In the genomic region with DNA sequence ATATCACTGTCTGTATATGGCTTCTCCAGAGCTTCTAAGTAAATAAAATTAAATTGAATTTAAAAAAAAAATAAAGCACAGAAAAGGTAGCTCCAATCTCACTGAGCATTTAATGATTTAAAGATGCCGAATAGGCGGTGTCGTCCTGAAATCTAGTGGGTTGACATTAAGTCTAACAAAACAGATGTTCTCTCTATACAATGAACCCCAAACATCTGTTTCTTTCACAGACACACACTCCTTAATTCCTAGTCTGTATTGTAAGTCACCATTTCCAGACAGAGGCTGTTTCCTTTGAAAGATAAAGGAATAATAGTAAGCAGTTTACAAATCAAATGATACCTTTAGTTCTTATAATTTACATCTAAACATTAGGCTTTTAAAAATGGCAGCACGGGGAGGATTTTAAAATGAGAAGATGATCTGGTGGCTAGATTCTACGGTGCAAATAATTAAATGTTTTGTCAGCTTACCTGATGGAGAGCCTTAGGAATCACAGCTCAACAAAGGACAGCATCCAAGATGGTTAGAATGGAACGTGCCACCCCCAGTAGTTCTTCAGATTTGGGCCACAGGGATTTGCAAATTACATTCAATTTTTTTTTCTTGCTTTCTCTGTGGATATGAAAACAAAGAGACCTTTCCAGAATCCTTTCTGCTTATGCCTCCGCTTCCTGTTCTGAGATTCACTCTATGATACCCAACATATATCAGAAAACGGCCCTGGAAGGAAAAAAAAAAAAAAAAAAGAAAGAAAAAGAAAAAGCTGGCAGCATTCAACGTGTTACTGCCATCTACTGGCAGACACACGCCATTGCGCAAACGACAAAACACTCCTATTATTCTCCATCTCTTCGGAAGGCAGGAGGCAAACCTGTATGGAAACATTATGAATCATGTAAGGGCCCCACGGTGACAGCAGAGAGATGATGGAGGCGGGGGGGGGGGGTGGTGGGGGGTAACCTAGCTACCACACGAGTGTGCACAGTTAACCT, we compare ENCODE assay signal across 8 mouse cellular contexts. TPM values are rescaled to one million over a fixed set of nuclear protein-coding genes. Genes with fewer than 3 reads are reported as not detected.
DNase-seq lines count a peak whose midpoint lies in the region; ATAC-seq and TF ChIP-seq lines count a peak whose summit lies in the region.

A gene (minus strand): TSS at position 835 of the 995 bp plus-strand sequence.

- TF ChIP-seq POLR2A in olfactory bulb, adult 2 months (IDR thresholded peaks at IDR 0.05; ENCODE audit: insufficient read depth, low read depth, low read length) = no peak

- ATAC-seq in lung, embryonic 14.5 days (ENCODE audit: insufficient read depth) = peak; percentile 64; the same call in 1 of the 2 replicates
- no peak for ATAC-seq in monocyte, adult 5-6 weeks (replicated peaks; ENCODE audit: insufficient number of reproducible peaks, low FRiP score, low TSS enrichment, poor library complexity, severe bottlenecking)

- intact Hi-C loops in heart, postnatal 10 days (cut with DNase I) = loop anchor here (1.0 to 5.0 kb wide), 3 partner anchors 154 to 420 kb away; no protein-coding TSS in a partner anchor

- peak; percentile 87 for TF ChIP-seq CTCF in lung, embryonic 14.5 days (IDR thresholded peaks at IDR 0.05; ENCODE audit: low read depth)
- no peak for TF ChIP-seq CTCF in olfactory bulb, adult 2 months (IDR thresholded peaks at IDR 0.05; ENCODE audit: insufficient read depth, low read depth, low read length)

- H3K4me3 ChIP-seq in ES-E14 (ENCODE audit: insufficient read depth in 1 of 2, low read depth in 1 of 2, low read length in 2 of 2, poor library complexity in 1 of 2, severe bottlenecking in 1 of 2) = no peak within 1 kb of the TSS
- H3K4me3 ChIP-seq in lung, embryonic 14.5 days (ENCODE audit: low read depth, low read length) = 0 out of 2 replicates have a peak within 1 kb of the TSS, but pooled peaks have one; percentile 12
- no peak within 1 kb of the TSS for H3K4me3 ChIP-seq in olfactory bulb, adult 2 months (ENCODE audit: insufficient read depth, low read depth, low read length)

- DNase-seq in B cell, adult 2 months = peak; percentile 38 to 48
- DNase-seq in ES-E14 (ENCODE audit: low read depth, low spot score) = peak; percentile 40
- peak; percentile 84 for DNase-seq in embryo, embryonic 10.5 days (ENCODE audit: low spot score)
- peak; percentile 54 to 73 for DNase-seq in heart, postnatal 10 days
- DNase-seq in kidney, postnatal 36 days = peak; percentile 18 to 60
- peak; percentile 91 for DNase-seq in lung, embryonic 14.5 days

- H3K27ac ChIP-seq in ES-E14 (ENCODE audit: insufficient read depth, low read depth, low read length, poor library complexity, severe bottlenecking) = no peak within 1 kb of the TSS
- H3K27ac ChIP-seq in lung, embryonic 14.5 days (ENCODE audit: low read depth) = no peak within 1 kb of the TSS
- peak within 1 kb of the TSS; percentile 70; the same call in 1 of the 2 replicates for H3K27ac ChIP-seq in olfactory bulb, adult 2 months (ENCODE audit: insufficient read depth, low read depth, low read length)

- in situ Hi-C loops in ES-E14 (cut with MboI; ENCODE audit: low sequenced_read_pairs in 2 of 2, unreplicated experiment in 2 of 2) = loop anchor here in 1 of 2 experiments (10.0 kb wide), 1 partner anchor 152 kb away; no protein-coding TSS in a partner anchor

- 21% methylated on average over 16 of the region's 16 CpGs for WGBS in lung, embryonic 14.5 days
- 4% methylated on average over 16 of the region's 16 CpGs for WGBS in olfactory bulb, adult 2 months

- no peak within 1 kb of the TSS for H3K9ac ChIP-seq in ES-E14 (ENCODE audit: insufficient read depth, low read depth, low read length, poor library complexity, severe bottlenecking)
- H3K9ac ChIP-seq in lung, embryonic 14.5 days = no peak within 1 kb of the TSS

- no peaks in the 10 kb centered on the region for H3K9me3 ChIP-seq in ES-E14 (ENCODE audit: control insufficient read depth, insufficient read depth, low read depth, low read length)
- no peaks in the 10 kb centered on the region for H3K9me3 ChIP-seq in lung, embryonic 14.5 days (ENCODE audit: low read depth, low read length)

- no peaks in the 10 kb centered on the region for H3K36me3 ChIP-seq in ES-E14 (ENCODE audit: control insufficient read depth, insufficient read depth, low read length, poor library complexity, severe bottlenecking)
- no peaks in the 10 kb centered on the region for H3K36me3 ChIP-seq in lung, embryonic 14.5 days (ENCODE audit: insufficient read depth)

- H3K4me1 ChIP-seq in ES-E14 (ENCODE audit: control insufficient read depth in 2 of 2, insufficient read depth in 2 of 2, low read length in 2 of 2, poor library complexity in 1 of 2) = peaks cover 0 to 4% of the 10 kb centered on the region in 2 experiments; a peak in 1 of 4 replicates
- no peaks in the 10 kb centered on the region for H3K4me1 ChIP-seq in lung, embryonic 14.5 days (ENCODE audit: insufficient read depth)
- peaks cover 4% of the 10 kb centered on the region for H3K4me1 ChIP-seq in olfactory bulb, adult 2 months (ENCODE audit: control insufficient read depth, insufficient read depth, low read length)

- H3K27me3 ChIP-seq in lung, embryonic 14.5 days (ENCODE audit: insufficient read depth, low read length) = no peaks in the 10 kb centered on the region

- peak within 1 kb of the TSS; percentile 41 for H3K4me2 ChIP-seq in lung, embryonic 14.5 days

TF ChIP-seq in ES-E14, 5 proteins besides CTCF, POLR2A, EP300 and RAD21:
- TF ChIP-seq MAFK (IDR thresholded peaks at IDR 0.05; ENCODE audit: insufficient read depth, low read depth, low read length) (0 out of 2 replicates have a peak, but pooled peaks have one; percentile 28), ZNF384 (IDR thresholded peaks at IDR 0.05; ENCODE audit: low read depth, low read length) (peak; percentile 99), HCFC1 (IDR thresholded peaks at IDR 0.05; ENCODE audit: borderline replicate concordance, insufficient read depth, low read length) (no peak), ZC3H11A (IDR thresholded peaks at IDR 0.05; ENCODE audit: borderline replicate concordance, low read depth, low read length) (peak; percentile 87)

RNA-seq across cellular contexts. Expression of the gene that starts here (rescaled TPM):
- 6.3 and 8.5 TPM in 2 replicates for total RNA-seq in ES-E14 (2012; rRNA removed)
- total RNA-seq in heart, postnatal 10 days (2021) = 1 to 10 TPM; 1.9 to 2.0 TPM
- 3.5 and 4.5 TPM in 2 replicates for polyA plus RNA-seq in lung, embryonic 14.5 days (2014; fragmentation: Nextera tagmentation; extraction: Ambion mirVana)
- not detected in 2 replicates for polyA plus RNA-seq in olfactory bulb, adult 2 months (2012; ENCODE audit: insufficient read depth, insufficient read length, low replicate concordance, missing spikeins)
- total RNA-seq in monocyte, adult 5-6 weeks (2017) = not detected in 3 replicates

Comparison
In these comparisons a context has a peak if more than half of its experiments do, and no peak if none do; other contexts are left out.
1. DNase-seq: peak in every context shown above with its lines; median percentile 91 in lung, embryonic 14.5 days; 84 in embryo, embryonic 10.5 days; 64 in heart, postnatal 10 days; 43 in B cell, adult 2 months; 40 in ES-E14; 39 in kidney, postnatal 36 days.